Mouse (Mus musculus) cerebral cortex, adult 2 months (tissue): ENCODE data around the gene Ush1c.

ENCODE experiments used
- WGBS: fragments of 180-500 bp; shearing (Covaris S2); methylation state at CpG from one replicate; pipeline ENCODE4 v1.1.7; 2018; 5-methylcytosine and 5-hydroxymethylcytosine counted together

Gene Ush1c

GRCm38 (mm10) chr7:46201649-46202048, 36.7 kb downstream of the Ush1c start:
- WGBS, result 49% methylated on average over 14 of the region's 14 CpGs

DNA sequence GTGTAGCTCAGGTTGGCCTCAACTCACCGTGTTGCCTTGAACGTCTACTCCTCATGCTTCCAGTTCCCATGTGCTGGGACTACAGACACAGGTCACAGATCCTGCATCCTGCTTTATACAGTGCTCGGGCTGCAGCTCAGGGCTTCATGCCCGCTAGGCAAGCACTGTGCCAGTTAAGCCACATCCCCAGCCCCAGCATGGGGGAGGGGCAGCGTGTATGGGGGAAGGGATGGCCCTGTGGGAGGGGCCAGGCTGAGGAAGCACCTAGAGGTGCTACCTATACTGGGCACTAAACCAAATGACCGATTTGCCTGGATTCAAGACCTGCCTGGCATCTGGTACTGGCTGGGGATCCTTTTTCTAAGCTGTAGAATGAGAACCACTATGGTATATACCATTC, 38.3 kb downstream of the Ush1c start:
- WGBS, result 67% methylated on average over 6 of the region's 6 CpGs

GRCm38 (mm10) chr7:46195356-46195755, 42.9 kb downstream of the Ush1c start:
- WGBS, result 88% methylated on average over 5 of the region's 5 CpGs

- 7% methylated on average over 3 of the region's 3 CpGs for WGBS
Observed at GRCm38 (mm10) chr7:46181590-46181989, 56.7 kb downstream of the Ush1c start.

DNA sequence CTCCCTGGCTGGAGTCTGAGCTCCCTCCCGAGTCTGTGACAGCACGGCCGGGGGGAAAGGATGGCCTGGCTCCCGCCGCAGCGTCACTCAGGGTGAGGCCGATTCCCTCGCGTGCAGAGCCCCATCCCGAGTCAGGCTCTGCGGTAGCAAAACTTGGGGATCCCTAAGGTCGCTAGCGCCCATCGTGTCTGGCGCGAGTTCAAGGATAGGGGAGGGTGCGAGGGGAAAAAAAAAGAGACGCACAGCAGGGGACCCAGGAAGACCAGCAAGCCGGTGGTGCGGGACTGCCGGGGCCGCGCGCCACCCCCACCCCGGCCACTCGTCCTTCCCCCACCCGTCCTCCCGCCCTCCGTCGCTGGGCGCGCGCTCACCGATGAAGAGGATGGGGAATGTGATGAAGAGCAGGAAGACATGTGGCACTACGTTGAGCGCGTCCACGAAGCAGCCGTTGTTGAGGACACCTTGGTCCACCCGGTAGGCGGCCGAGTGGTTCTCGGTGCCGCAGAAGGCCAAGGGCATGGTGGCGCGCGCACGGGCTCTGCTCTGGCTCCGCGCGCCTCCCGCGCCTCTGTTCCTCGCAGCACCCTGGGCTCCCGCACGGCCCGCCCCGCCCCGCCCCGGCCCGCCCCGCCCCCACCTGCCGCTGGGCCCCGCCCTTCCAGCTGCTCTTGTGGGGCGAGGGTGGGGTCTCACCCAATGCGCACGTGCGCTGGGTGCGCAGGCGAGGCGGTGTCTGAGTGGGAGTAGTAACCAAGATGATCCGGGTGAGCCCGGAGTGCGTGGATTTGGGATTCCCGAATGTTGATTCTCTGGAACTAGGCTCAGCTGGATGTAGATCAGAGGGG, 58.6 kb downstream of the Ush1c start, which contains the start of gene Abcc8:
TSS of gene Abcc8 (minus strand) at position 603 of the 845 bp plus-strand sequence.
- WGBS, result 2% methylated on average over 74 of the region's 75 CpGs

DNA sequence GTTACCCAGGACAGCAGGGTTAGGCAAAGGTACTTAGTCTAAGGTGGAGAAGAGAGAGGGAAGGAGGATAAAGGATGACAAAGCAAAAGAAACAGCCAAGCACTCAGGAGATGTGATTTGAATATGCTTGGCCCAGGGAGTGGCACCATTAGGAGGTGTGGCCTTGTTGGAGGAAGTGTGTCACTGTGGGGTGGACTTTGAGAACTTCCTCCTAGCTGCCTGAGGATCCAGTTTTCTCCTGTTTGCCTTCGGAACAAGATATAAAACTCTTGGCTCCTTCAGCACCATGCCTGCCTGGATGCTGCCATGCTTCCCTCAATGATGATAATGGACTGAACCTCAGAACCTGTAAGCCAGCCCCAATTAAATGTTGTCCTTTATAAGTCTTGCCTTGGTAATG, 69.3 kb downstream of the Ush1c start:
- 90% methylated on average over 1 of the region's 1 CpGs for WGBS

DNA sequence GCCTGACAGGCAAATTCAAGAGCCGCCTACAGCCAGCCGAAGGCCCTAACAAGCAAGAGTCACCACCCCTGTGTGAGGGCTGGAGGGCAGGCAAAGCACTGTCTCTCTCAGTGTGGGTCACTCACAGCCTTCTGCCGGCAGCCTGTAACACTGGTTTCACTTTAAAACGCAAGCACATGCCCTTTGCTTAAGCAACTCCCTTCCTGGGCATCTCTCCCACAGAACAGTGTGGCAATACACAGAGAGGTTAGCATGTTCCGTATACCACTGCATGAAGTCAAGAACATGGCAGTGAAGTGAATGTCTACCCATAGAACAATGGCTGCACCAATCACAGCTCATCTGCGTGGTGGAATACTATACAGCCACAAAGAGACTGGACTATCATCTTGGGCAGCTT, 69.9 kb downstream of the Ush1c start:
- WGBS, result 92% methylated on average over 6 of the region's 6 CpGs

DNA sequence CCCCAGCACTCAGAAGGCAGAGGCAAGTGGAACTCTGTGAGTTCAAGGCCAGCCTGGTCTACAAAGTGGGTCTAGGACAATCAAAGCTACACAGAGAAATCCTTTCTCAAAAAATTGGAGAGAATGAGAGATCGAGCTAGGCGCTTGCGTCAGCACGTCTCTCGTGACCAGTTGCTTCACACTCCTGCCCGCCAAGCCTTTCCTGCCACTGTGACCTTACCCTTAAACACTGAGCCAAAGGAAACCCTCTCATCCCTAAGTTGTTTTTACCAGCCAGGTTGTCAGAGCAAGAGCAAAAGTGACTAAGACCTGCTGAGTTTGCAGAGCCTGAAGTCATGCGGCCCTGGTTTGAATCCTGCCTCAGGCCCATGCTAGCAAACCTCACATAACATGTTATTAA, 70.4 kb downstream of the Ush1c start:
- 95% methylated on average over 7 of the region's 7 CpGs for WGBS

DNA sequence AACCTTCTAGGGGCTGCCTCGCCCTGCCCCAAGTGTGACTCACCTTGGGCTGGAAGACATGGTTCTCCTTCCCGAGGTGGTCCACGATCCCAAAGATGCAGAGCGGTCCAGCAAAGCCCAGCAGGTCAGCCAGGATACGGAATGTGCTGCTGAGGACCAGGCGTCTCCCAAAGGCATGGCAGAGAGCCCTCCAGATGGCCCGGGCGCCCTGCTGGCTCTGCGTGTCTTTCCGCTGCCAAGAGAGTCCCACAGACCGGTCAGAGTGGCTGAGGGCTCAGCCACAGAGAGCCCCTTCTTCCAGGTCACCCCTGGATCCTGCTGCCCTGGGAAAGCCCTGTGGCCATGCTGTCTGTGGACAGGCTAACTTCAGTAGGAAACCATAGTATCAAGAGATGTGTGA, 72.4 kb downstream of the Ush1c start:
- WGBS, result 91% methylated on average over 11 of the region's 11 CpGs

GRCm38 (mm10) chr7:46162731-46163130, 75.6 kb downstream of the Ush1c start:
- WGBS, result 80% methylated on average over 5 of the region's 5 CpGs

DNA sequence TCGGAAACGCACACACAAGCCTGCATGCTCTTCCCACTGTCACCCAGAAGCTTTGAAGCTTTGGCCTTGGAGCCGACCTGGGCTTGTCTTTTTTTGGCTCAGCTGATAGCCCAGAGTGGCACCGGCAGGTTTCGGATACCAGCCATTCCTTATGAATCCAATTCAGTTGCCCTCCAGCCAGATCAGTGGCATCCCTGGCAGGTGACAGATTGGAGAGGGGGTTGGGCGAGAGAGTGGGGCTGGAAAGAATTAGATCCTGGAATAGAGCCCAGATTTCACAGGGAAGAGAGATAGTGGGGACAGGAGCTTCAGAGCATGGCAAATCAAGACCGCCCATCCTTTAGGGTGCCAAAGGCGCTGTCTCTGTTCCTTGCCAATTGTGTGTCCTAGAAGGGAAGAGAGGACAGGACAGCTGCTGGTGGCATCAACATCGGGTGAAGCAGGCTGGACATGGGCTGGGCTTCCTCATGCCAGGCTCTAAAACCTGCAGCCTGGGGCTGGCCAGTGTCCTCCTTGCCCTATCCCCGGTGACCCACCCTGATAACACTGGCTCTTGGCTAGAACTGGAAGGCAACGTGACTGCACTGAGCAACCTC, 76.1 kb downstream of the Ush1c start:
- 68% methylated on average over 11 of the region's 11 CpGs for WGBS

- 51% methylated on average over 3 of the region's 3 CpGs for WGBS
Observed at GRCm38 (mm10) chr7:46161615-46162014, 76.7 kb downstream of the Ush1c start.

DNA sequence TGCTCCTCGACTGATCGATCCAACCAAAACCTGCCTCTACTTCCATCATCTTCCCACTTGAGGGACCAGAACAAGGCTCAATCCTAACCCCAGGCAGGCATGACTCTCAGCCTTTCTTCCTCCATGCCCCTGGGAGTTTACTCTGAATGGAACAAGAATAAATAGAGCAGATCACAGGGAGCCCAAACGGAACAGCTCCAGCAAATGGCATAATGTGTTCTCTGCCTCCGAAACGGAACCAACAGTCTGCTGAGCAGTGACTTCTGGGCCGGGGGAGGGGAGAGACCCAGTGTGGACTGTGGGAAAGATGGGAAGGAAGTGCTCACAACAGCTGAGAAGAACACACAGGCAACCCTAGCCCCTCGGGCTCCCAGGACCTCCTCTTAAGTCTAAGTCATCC, 80.6 kb downstream of the Ush1c start:
- 63% methylated on average over 7 of the region's 7 CpGs for WGBS

GRCm38 (mm10) chr7:46154498-46155488, 83.5 kb downstream of the Ush1c start:
- 49% methylated on average over 18 of the region's 18 CpGs for WGBS

- 47% methylated on average over 9 of the region's 9 CpGs for WGBS
Observed at GRCm38 (mm10) chr7:46152819-46153351, 85.4 kb downstream of the Ush1c start.

DNA sequence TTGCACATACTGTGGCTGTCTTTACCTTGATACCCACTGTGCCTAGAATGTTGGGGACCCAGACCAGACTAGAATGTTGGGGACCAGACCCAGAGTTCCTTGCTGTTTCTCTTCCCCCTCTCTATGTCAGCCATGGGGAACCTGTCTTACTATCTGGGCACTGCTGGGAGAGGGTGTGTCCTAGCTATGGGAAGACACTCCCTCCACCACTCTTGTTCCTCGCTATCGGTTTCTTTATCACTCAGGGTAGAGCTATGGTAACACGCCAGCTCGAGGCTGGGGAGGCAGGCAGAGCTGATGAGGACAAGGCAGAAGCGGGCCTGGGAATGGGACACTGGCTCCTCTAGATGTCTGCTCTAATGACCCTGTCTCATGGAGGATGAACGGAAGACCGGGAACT, 90.9 kb downstream of the Ush1c start:
- WGBS, result 85% methylated on average over 7 of the region's 7 CpGs

DNA sequence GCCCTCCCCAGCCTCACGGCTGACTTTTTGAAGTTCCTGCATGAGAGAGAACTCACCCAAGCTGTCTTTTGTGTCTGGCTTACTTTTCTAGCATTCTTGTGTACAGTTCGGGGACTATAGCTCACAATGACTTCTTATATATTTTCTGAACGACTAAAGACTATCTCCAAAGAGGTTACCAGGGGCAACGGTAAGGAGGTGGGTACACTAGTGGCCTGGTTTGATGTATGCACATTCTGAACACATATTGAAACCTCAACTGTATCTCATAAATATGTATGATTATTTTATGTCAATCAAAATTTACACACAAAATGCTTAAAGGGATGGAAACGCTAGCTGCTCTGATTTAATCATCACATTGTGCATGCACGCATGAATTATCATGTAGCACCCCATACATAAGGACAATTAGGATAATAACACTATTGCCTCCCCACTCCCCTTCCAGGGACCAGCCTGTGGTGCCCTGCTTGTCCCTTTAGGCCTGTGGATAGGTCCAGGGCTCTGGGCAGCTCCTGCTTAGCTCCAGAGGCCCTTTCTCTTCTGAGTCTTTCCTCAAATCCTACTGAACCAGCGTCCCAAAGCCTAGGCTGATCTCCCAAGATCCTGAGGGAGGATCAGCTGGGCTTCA, 91.5 kb downstream of the Ush1c start:
- WGBS, result 62% methylated on average over 7 of the region's 7 CpGs
